Mouse (Mus musculus): ENCODE data around the gene Gm10300.

GRCm38 (mm10) chr4:132119566-132119965 lies 45.1 kb downstream of the Gm10300 start:
- no peak for TF ChIP-seq EP300 (IDR thresholded peaks at IDR 0.05; ENCODE audit: low read depth)
- no peak for TF ChIP-seq CTCF (IDR thresholded peaks at IDR 0.05; ENCODE audit: low read depth)
